Mouse (Mus musculus): ENCODE data around the gene Gapdh. TPM values are rescaled to one million over a fixed set of nuclear protein-coding genes. Genes with fewer than 3 reads are reported as not detected.

Gene Gapdh
- 1,000 to 10,000 TPM; 2,613 to 2,674 TPM for total RNA-seq (2021)
- 2,736 and 3,470 TPM in 2 replicates for polyA plus RNA-seq (2012; rRNA removed)
- long read RNA-seq, partial matches to known transcripts = 0 of 9 reads
- long read RNA-seq, other reads (novel, unspliced or antisense) = 5 of 9 reads

- DNase-seq = peak; percentile 94
Observed at GRCm38 (mm10) chr6:125166051-125166751, at the start of gene Gapdh. Gapdh (minus strand) TSS chr6:125166467.

- peak; percentile 95 for DNase-seq
Observed at GRCm38 (mm10) chr6:125215148-125215954, 49.1 kb upstream of the Gapdh start, which contains the start of gene Vamp1. Vamp1 (plus strand) TSS chr6:125215551.

DNA sequence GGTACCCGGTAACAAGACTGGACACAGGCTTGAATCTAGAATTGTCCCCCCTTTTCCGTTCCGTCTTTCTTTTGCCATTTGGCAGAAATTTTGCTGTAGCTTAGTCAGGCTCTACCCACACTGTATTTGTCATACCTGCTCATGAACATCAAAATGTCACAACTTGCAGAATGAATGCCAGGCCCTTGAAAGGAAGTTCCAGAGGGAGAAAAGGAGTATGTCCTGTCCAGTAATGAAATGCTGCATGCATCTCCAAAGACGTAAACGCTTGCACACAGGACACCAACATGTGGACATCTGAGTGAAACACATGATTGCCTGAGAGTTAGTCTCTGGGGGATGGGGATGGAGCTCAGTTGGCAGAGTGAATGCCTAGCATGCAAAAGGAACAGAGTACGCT is 47.4 kb upstream of the Gapdh start:
- DNase-seq = peak; percentile 43

DNA sequence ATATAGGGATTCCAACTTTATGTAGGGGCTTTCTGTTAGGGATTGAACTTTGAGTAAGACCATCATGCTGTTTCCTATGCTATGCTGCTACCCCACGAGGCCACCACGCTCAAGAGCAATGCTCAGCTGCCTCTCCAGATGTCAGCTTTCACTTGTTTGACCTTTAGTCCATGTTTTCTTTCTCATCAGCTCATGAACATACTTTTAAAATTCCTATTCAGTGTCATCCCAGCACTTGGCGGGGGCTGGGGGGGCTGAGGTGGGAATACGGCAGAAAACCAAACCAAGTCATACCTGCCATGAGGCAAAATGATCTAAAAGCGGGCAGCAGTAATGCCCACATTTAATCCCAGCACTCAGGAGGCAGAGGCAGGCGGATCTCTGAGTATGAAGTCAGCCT is 46.9 kb upstream of the Gapdh start:
- no peak for DNase-seq

DNA sequence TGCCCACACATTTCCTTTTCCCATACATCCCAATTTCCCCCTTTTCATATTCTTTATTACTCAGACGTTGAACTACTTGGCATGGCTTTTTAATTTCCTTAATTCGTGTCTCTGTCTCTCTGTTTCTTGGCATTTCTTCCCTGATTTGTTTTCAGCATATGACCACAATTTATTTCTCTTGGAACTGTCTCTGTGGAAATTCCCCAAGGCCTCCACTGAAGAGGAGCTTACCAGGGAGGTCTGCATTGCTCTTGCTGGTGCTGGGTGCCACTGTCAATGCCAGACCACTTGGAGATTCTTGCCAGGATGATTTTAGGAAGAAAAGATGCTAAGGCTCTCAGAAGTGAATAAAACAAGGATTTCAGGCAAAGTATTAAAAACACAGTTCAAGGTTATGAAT is 46.4 kb upstream of the Gapdh start:
- DNase-seq = peak; percentile 73

DNA sequence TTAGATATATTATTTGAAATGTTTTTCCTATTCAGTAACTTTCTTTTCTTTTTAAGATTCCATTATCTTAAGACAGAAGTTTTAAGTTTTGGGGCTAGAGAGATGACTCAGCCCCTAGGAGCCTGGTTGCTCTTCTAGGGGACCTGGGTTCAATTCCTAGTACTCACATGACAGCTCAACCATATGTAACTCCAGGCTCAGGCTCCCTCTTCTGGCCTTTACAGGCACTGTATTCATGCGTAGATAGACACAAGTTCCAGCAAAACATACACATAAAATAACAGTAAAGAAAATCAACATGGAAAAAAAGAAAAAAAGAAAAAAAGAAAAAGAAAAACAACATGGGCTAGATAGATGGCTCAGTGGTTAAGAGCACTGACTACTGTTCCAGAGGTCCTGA is 44.2 kb upstream of the Gapdh start:
- DNase-seq = no peak

DNA sequence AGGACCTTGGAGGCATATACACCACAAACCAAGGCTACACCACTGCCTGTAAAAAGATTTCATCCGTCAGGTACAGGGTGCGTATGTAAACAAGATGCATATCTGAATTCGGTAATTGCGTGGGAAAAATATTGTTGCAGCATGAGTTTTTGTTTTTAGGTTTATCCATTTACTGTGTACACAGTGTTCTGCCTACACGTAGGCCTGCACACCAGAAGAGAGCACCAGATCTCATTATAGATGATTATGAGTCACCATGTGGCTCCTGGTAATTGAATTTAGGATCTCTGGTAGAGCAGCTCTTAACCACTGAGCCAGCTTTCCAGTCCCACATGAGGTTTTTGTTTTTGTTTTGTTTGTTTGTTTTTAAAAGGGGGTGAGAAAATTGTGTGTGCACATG is 30.9 kb upstream of the Gapdh start:
- peak; percentile 35 for DNase-seq

- DNase-seq = peak; percentile 32
Observed at GRCm38 (mm10) chr6:125196301-125196700, 30.0 kb upstream of the Gapdh start.

DNA sequence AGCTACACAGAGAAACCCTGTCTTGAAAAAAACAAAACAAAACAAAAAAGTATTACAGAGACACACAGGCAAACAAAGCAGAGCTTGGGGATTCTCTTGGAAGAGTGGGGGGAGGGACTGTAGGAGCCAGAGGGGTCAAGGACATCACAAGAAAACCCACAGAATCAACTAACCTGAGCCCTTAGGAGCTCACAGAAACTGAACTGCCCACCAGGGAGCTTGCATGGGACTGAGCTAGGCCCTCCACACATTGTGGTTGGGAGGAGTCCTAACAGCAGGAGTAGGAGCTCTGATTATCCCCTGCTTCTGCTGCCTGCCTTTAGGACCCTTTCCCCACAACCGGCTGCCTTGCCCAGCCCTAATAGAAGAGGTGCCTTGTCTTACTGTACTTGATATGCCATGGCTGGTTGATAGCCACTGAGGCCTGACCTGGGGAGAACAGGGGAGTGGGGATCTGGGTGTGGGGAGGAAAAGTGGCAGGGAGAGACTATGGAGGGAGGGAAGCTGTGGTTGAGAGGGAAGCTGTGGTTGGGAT is 29.3 kb upstream of the Gapdh start:
- DNase-seq = no peak

GRCm38 (mm10) chr6:125193390-125193789 is 27.1 kb upstream of the Gapdh start:
- DNase-seq = no peak

- no peak for DNase-seq
Observed at GRCm38 (mm10) chr6:125192841-125193240, 26.6 kb upstream of the Gapdh start.

DNA sequence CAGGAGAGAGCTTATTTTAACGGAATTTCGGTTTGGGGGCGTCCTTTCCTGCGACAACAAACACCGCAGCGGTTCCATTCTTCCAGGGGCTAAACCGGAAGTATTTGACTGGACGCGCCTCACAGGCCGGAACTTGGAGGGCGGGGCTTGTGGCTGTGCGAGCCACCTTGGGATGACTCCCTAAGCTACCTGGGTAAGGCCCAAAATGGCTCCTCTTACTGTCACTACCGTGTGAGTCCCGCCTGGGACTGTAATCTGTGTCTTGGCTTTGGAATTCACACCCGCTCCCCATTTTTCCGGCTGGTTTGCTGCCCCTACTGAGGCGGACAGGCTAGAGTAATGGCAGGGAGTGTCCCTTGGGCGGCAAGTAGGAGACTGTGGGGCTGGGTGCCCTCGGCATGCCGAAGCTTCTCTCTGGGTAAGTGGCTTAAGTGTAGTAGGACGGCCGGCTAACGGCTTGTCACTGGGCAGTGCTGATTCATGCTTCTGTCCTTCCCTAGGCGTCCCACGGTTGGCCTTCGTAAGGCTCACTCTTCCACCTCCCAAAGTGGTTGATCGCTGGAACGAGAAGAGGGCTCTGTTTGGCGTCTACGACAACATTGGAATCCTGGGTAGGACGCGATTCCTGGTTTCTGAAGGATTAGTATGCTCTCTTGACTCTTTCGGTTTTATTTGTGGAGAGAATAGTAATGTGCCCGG is 25.9 kb upstream of the Gapdh start:
- DNase-seq = peak; percentile 93

DNA sequence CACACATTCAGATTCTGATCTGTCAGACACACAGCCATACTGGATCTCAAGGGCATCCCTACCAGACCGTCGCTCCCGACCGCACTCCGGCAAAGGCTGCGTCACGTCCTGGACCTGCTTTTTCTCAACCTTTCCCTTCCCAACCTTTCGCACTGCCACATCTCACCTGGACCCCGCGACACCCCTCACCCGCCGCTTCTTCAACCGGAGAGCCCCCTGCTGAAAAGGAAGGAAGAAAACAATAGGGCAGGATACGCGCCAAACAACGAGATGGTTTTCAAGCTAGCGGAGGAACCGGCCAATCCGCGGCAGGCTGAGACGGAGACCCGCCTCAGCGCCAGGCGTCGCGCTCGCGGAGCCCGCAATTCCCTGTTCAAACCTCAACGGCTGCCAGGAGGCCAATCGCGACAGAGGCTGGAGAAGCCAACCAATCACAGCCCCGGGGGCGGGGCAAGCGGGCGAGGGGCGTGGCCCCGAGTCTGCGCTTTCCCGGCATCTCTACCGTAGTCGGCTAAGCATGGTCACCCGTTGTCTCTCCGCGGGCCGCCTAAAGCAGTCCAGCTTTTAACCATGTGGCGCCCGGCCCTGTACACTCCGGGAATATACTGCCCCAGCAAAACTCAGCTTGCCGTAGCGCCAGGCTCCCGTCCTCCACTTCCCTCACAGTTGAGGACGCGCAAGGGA is 25.2 kb upstream of the Gapdh start, which contains the start of the genes Ncapd2 and Mrpl51:
Gene Ncapd2, minus strand, starts transcription at position 370 of the 684 bp plus-strand sequence.
Gene Mrpl51, plus strand, starts transcription at position 470 of the 684 bp plus-strand sequence.
- DNase-seq = peak; percentile 97

GRCm38 (mm10) chr6:125190816-125191215 is 24.5 kb upstream of the Gapdh start:
- DNase-seq = no peak

DNA sequence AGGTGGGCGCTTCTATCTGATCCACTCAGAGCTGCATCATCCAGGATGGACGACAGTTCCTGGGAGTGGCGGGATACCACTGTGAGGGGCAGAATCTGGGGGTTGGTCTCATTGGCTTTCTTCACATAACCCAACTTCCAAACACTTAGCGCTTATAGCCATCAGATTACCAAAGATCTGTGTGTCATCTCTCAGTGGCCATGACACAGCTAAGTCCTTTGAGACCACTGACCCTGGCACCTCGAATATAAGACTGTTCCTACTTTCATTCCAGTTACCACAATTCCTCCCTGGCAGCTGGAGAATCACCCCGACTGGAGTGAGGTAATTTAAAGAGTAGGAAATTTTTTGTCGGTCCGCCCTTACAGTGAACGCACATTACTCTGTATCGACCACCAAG is 19.9 kb upstream of the Gapdh start:
- no peak for DNase-seq

GRCm38 (mm10) chr6:125182133-125182532 is 15.9 kb upstream of the Gapdh start:
- no peak for DNase-seq

DNA sequence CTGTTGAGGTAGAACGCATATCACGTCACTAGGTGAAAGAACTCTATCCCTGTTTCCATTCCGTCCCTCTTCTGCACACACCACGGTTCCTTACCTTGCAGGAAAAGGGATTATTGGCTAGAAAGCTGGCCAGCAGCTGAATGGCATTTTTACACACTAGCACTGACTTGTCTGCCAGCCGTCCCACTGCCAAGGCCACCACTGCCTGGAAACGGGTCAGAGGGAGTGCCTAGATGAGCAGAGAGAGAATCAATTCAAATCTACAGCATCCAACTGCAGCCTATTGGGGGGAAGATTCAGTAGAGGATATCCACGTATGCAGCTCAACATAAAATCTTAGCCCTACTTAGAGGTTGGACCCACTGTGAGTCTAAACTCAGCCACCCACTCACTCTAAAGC is 13.3 kb upstream of the Gapdh start:
- DNase-seq = peak; percentile 71

- no peak for DNase-seq
Observed at GRCm38 (mm10) chr6:125175469-125175868, 9.2 kb upstream of the Gapdh start.

DNA sequence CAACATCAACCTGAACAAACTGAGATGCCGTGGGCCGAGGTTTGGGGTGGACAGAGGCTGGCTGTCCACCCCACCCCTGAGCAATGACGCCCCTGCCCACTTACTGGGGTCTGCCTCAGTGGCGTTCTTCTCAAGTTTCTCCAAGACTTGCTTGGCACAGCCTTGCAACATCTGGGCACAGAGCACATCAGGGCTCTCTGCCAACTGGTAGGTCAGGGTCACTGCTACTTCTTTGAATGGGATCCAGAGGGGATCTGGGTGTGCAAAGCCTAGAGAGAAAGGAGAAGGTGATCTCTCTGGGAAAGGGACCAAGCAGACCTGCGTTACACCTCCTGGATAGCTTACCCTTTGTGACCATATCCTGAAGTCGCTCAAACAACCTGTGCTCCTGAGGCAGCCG is 7.0 kb upstream of the Gapdh start:
- peak; percentile 85 for DNase-seq

GRCm38 (mm10) chr6:125172474-125172873 is 6.2 kb upstream of the Gapdh start:
- DNase-seq = no peak

DNA sequence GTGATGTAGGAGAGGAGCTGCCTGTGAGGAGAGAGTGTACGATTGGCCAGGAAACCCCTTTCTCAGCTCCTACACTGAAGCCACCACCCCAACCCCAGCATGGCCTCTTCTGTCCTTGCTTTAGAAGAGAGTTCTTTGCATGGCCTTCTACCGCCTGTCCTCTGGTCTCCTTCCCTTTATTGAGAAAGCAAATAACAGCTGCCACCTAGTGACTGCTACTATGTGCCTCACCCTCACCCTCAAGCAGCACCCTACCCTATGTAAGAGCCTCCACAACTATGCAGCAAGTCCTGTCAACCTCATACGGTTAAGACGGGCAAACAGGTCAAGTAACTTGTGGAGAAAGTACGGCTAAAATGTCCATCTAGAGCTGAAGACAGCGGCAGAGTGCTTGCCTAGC is 3.9 kb upstream of the Gapdh start:
- no peak for DNase-seq
